Mouse (Mus musculus): Measurements from ENCODE around the gene Rab4a. TPM values are rescaled to one million over a fixed set of nuclear protein-coding genes. Genes with fewer than 3 reads are reported as not detected.

The Rab4a gene
- polyA plus RNA-seq, 1 experiment from 2014 or later = 30.1 TPM

DNA sequence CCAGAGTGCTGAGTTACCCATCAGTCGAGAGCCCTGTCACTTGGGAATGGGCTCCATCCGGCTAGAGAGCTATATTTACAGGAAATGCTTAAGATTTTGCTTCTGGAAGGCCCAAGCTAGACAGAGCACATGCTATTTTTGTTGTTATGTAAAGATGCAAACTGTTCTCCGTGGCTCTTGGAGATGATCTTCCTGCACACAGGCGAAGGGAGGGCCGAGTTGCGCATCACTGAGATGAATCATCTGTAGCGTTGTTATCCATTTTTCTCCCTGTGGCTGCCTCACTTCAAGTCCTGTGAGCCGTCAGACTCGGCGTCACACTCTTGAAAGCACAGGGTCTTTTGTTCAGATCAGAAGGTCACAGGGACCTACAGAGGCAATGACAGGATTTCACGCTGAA, 68.5 kb downstream of the Rab4a start:
- WGBS = 70% methylated on average over 11 of the region's 11 CpGs
- H3K9me3 ChIP-seq (ENCODE audit: low read depth, low read length) = no peaks in the 10 kb centered on the region
- no peak for ATAC-seq (ENCODE audit: insufficient read depth)
- H3K9ac ChIP-seq = no peak overlapping the region
- H3K27ac ChIP-seq (ENCODE audit: low read depth) = no peak overlapping the region
- H3K4me2 ChIP-seq = no peak overlapping the region
- H3K36me3 ChIP-seq (ENCODE audit: insufficient read depth) = no peaks in the 10 kb centered on the region
- no peak for DNase-seq
- TF ChIP-seq CTCF (IDR thresholded peaks at IDR 0.05; ENCODE audit: low read depth) = no peak
- H3K4me1 ChIP-seq (ENCODE audit: insufficient read depth) = no peaks in the 10 kb centered on the region
- H3K27me3 ChIP-seq (ENCODE audit: insufficient read depth, low read length) = no peaks in the 10 kb centered on the region
- H3K4me3 ChIP-seq (ENCODE audit: low read depth, low read length) = no peak overlapping the region

- H3K27me3 ChIP-seq (ENCODE audit: insufficient read depth, low read length) = no peaks in the 10 kb centered on the region
- no peaks in the 10 kb centered on the region for H3K36me3 ChIP-seq (ENCODE audit: insufficient read depth)
- TF ChIP-seq CTCF (IDR thresholded peaks at IDR 0.05; ENCODE audit: low read depth) = no peak
- H3K4me3 ChIP-seq (ENCODE audit: low read depth, low read length) = no peak overlapping the region
- H3K9ac ChIP-seq = no peak overlapping the region
- 51% methylated on average over 2 of the region's 2 CpGs for WGBS
- H3K27ac ChIP-seq (ENCODE audit: low read depth) = no peak overlapping the region
- ATAC-seq (ENCODE audit: insufficient read depth) (no peak), DNase-seq (no peak)
- H3K4me2 ChIP-seq = no peak overlapping the region
- no peaks in the 10 kb centered on the region for H3K4me1 ChIP-seq (ENCODE audit: insufficient read depth)
- H3K9me3 ChIP-seq (ENCODE audit: low read depth, low read length) = no peaks in the 10 kb centered on the region
Measured at GRCm38 (mm10) chr8:123877865-123878264, 72.1 kb downstream of the Rab4a start.

GRCm38 (mm10) chr8:123880271-123880670, 74.5 kb downstream of the Rab4a start:
- no peak for ATAC-seq (ENCODE audit: insufficient read depth)
- DNase-seq = no peak
- 51% methylated on average over 10 of the region's 10 CpGs for WGBS
- H3K4me3 ChIP-seq (ENCODE audit: low read depth, low read length) = no peak overlapping the region
- no peak overlapping the region for H3K4me2 ChIP-seq
- H3K36me3 ChIP-seq (ENCODE audit: insufficient read depth) = no peaks in the 10 kb centered on the region
- H3K27me3 ChIP-seq (ENCODE audit: insufficient read depth, low read length) = no peaks in the 10 kb centered on the region
- no peak overlapping the region for H3K27ac ChIP-seq (ENCODE audit: low read depth)
- no peak for TF ChIP-seq CTCF (IDR thresholded peaks at IDR 0.05; ENCODE audit: low read depth)
- H3K9ac ChIP-seq = no peak overlapping the region
- 0 out of 2 replicates have a peak, but pooled peaks cover 3% of the 10 kb centered on the region for H3K4me1 ChIP-seq (ENCODE audit: insufficient read depth)
- H3K9me3 ChIP-seq (ENCODE audit: low read depth, low read length) = no peaks in the 10 kb centered on the region

GRCm38 (mm10) chr8:123880821-123881350, 75.1 kb downstream of the Rab4a start:
- Histone ChIP-seq H3K9ac (no peak overlapping the region), H3K36me3 (ENCODE audit: insufficient read depth) (no peaks in the 10 kb centered on the region), H3K27me3 (ENCODE audit: insufficient read depth, low read length) (no peaks in the 10 kb centered on the region), H3K4me3 (ENCODE audit: low read depth, low read length) (no peak overlapping the region), H3K27ac (ENCODE audit: low read depth) (no peak overlapping the region), H3K4me2 (no peak overlapping the region), H3K9me3 (ENCODE audit: low read depth, low read length) (no peaks in the 10 kb centered on the region), H3K4me1 (ENCODE audit: insufficient read depth) (0 out of 2 replicates have a peak, but pooled peaks cover 3% of the 10 kb centered on the region)
- peak; percentile 16; the same call in 1 of the 2 replicates for TF ChIP-seq CTCF (IDR thresholded peaks at IDR 0.05; ENCODE audit: low read depth)
- ATAC-seq (ENCODE audit: insufficient read depth) (no peak), DNase-seq (no peak)
- 27% methylated on average over 4 of the region's 4 CpGs for whole genome bisulfite sequencing

- WGBS = 45% methylated on average over 2 of the region's 2 CpGs
Measured at GRCm38 (mm10) chr8:123882412-123882811, 76.6 kb downstream of the Rab4a start.

DNA sequence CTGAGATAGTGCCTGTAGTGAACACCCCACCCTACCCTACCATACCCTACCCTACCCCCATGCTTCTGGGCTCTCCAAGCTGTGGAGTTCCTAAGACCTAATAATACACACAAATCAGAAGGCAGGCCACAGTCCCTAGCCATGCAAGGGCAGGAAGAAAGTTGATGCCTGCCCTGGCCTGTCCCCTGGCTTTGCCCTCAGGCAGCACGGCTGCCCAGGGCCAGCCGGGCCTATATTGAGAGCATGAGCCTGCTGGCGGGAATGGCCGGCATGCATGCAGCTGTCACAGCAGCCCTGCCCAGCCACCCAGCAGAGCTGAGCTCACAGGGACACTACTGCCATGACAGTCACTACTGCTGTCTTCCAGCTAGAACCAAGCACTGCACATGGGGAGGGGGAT, 77.3 kb downstream of the Rab4a start:
- Histone ChIP-seq H3K9me3 (ENCODE audit: low read depth, low read length) (no peaks in the 10 kb centered on the region), H3K36me3 (ENCODE audit: insufficient read depth) (no peaks in the 10 kb centered on the region), H3K9ac (no peak overlapping the region), H3K4me3 (ENCODE audit: low read depth, low read length) (no peak overlapping the region), H3K27ac (ENCODE audit: low read depth) (no peak overlapping the region), H3K4me1 (ENCODE audit: insufficient read depth) (0 out of 2 replicates have a peak, but pooled peaks cover 3% of the 10 kb centered on the region), H3K4me2 (no peak overlapping the region), H3K27me3 (ENCODE audit: insufficient read depth, low read length) (no peaks in the 10 kb centered on the region)
- WGBS = 69% methylated on average over 4 of the region's 4 CpGs
- TF ChIP-seq CTCF (IDR thresholded peaks at IDR 0.05; ENCODE audit: low read depth) = no peak
- ATAC-seq (ENCODE audit: insufficient read depth) (no peak), DNase-seq (no peak)

More at GRCm38 (mm10) chr8:123882412-123882811, 76.6 kb downstream of the Rab4a start:
- TF ChIP-seq CTCF (IDR thresholded peaks at IDR 0.05; ENCODE audit: low read depth) = no peak
- Histone ChIP-seq H3K4me3 (ENCODE audit: low read depth, low read length) (no peak overlapping the region), H3K36me3 (ENCODE audit: insufficient read depth) (no peaks in the 10 kb centered on the region), H3K9me3 (ENCODE audit: low read depth, low read length) (no peaks in the 10 kb centered on the region), H3K4me1 (ENCODE audit: insufficient read depth) (0 out of 2 replicates have a peak, but pooled peaks cover 3% of the 10 kb centered on the region), H3K9ac (no peak overlapping the region), H3K4me2 (no peak overlapping the region), H3K27ac (ENCODE audit: low read depth) (no peak overlapping the region), H3K27me3 (ENCODE audit: insufficient read depth, low read length) (no peaks in the 10 kb centered on the region)
- no peak for DNase-seq
- ATAC-seq (ENCODE audit: insufficient read depth) = no peak

Other genes with a start within 250 kb of the Rab4a start
- gene Rhou, start 152.1 kb upstream of the Rab4a start, polyA plus RNA-seq (2014; fragmentation: Nextera tagmentation; extraction: Ambion mirVana) = 12.3 and 12.9 TPM in 2 replicates
- gene Ccsap, start 54.2 kb downstream of the Rab4a start, polyA plus RNA-seq (2014; fragmentation: Nextera tagmentation; extraction: Ambion mirVana) = 5.6 and 7.1 TPM in 2 replicates
- 0.99 and 2.5 TPM in 2 replicates for gene Acta1, start 88.8 kb downstream of the Rab4a start, polyA plus RNA-seq (2014; fragmentation: Nextera tagmentation; extraction: Ambion mirVana)
- gene Nup133, start 143.3 kb downstream of the Rab4a start, polyA plus RNA-seq (2014; fragmentation: Nextera tagmentation; extraction: Ambion mirVana) = 47.8 and 54.4 TPM in 2 replicates
- gene Abcb10, start 177.1 kb downstream of the Rab4a start, polyA plus RNA-seq (2014; fragmentation: Nextera tagmentation; extraction: Ambion mirVana) = 17.8 and 18.9 TPM in 2 replicates
- gene Taf5l, start 215.4 kb downstream of the Rab4a start, polyA plus RNA-seq (2014; fragmentation: Nextera tagmentation; extraction: Ambion mirVana) = 47.5 and 51.6 TPM in 2 replicates
- gene Urb2, start 215.5 kb downstream of the Rab4a start, polyA plus RNA-seq (2014; fragmentation: Nextera tagmentation; extraction: Ambion mirVana) = 9.0 and 9.2 TPM in 2 replicates

All from lung, embryonic 14.5 days (tissue).